Mouse (Mus musculus): ENCODE data around the gene Mapkapk5.

Mapkapk5 gene

GRCm38 (mm10) chr5:121500719-121501118 is 45.0 kb downstream of the Mapkapk5 start:
- in situ Hi-C loops (cut with MboI, MseI), result no loop called here

- in situ Hi-C loops (cut with MboI, MseI), result loop anchor here (10.0 kb wide), 1 partner anchor 521 kb away; no protein-coding TSS in a partner anchor
Observed at GRCm38 (mm10) chr5:121493305-121493704, 52.4 kb downstream of the Mapkapk5 start.

DNA sequence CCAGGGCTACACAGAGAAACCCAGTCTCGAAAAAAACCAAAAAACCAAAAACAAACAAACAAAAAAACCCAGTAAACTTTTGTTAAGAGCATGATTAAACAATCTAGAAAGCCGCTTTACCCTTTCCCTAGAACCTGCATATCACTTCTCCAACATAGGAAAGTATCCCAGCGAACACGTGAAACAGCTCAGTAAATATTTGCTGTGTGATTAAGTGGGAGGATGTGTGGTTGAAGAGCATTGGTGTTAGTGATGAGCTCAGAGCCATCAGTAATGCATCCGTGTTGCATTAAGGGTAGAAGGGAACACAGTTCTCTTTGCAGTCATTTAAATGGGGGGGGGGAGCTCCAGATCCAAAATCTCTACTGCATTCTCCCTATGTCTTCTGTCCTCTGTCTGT is 60.9 kb downstream of the Mapkapk5 start:
- in situ Hi-C loops (cut with MboI, MseI), result loop anchor here (10.0 kb wide), 1 partner anchor 410 kb away; no protein-coding TSS in a partner anchor

GRCm38 (mm10) chr5:121477680-121478079 is 68.0 kb downstream of the Mapkapk5 start:
- in situ Hi-C loops (cut with MboI, MseI), result no loop called here

DNA sequence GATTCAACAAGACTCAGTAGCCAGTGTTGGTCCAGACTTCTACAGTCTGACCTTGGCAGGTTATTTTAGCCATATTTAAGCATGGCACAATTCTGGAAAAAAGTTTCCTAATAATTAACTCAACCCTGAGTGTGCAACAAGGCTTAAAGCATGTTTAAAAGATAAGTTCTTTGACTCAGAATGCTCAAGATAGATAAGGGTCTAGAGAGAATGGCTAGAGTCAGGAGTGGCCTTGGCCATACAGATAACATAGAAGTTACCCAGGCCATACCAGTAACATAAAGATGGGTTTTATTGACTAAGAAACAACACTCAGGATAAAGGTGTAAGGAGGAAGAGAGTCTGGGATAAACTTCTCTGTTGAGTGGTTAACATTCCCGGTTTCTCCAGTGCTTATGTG is 69.7 kb downstream of the Mapkapk5 start:
- in situ Hi-C loops (cut with MboI, MseI), result no loop called here

Measured in T-helper 2 cell (primary cell).